Mouse (Mus musculus): ENCODE data around the gene Rab6a.

The Rab6a gene

DNA sequence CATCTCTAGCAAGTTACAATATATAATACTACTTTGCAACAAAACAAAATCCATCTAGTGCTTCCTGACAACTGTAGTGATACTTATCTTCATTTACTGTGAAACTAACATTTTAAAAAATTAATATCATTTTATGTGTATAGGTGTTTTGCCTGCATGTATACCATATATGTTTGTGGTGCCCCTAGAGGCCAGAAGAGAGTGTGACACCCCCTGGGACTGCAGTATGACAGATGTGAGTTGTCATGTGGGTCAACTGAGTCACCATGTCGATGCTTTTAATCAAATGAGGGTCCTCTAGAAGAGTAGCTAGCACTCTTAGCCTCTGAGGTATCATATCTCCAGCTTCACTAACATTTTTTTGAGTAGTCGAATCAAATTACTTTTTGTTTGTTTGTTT lies 15.1 kb downstream of the Rab6a start:
- no peak for DNase-seq (ENCODE audit: extremely low spot score, low read depth, low spot score)

DNA sequence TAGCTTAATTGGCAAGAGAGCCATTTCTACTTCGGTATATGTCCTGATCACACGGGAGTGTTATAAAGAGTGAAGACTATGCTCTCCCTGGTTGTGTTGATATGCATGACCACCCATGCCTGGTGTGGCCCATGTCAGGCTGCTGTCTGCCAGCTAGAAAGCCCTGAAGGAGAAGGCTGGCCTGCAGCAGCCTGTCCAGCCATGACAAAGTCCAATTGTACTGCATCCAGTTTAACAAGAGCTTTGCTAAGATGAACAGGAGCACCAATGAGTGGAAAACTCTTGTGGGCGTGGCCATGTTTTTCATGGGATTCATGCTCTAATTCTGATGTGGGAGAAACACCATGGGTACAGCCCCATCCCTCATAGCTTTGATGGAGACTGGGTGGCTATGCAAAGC lies 17.3 kb downstream of the Rab6a start:
- DNase-seq (ENCODE audit: extremely low spot score, low read depth, low spot score): no peak

DNA sequence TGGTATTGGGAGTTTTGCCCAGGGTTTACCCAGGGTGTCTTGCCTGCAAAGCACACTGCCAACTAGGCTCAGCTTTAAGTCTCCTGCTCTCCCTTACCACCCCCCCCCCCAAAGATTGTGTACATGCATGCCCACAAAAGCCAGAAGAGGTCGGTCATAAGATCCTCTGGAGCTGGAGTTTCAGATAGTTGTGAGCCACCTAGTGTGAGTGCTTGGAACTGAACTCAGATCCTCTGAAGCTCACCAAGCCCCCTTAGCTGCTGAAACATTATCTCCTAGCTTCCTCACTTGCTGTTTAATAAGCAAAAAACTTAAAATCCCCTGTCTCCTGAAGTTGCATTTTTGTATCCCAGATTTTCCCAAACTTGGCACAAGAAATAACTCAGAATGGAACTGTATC lies 30.4 kb downstream of the Rab6a start:
- DNase-seq (ENCODE audit: extremely low spot score, low read depth, low spot score): no peak

DNA sequence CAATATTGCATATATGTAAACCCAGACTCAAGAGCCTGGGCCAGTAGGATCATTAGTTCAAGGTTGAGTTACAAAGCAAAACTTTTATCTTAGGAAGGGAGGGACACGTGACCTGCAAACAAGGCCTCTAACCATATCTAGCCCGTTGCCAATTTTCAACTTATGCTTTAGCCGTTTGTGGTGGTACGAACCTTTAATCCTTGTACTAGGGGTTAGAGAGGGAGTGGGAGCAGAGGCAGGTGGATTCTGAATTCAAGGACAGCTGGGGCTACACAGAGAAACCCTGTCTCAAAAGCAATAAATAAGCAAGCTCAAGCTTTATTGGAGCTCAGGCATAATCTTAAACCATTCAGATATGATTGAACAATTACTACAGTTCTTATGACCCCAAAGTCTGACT lies 35.2 kb downstream of the Rab6a start:
- DNase-seq (ENCODE audit: extremely low spot score, low read depth, low spot score): no peak

DNA sequence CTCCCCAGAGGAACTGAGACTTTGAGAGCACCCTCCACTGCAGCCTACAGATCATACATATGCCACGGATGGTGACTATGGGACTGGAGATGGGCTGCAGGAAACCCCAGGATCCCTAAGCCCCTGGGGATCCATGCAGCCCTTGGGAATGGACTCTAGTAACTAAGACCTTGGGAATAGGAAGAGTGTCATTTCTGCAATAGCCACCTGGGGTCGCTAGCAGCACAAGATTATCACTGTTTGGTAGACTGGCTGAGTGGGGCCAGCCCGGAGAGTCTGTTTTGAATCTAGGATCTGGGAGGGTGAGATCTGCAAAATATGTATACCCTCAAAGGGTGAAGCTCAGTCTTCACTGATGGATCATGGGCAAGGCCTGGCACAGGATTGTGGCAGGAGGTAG lies 37.9 kb downstream of the Rab6a start:
- DNase-seq (ENCODE audit: extremely low spot score, low read depth, low spot score): no peak

DNA sequence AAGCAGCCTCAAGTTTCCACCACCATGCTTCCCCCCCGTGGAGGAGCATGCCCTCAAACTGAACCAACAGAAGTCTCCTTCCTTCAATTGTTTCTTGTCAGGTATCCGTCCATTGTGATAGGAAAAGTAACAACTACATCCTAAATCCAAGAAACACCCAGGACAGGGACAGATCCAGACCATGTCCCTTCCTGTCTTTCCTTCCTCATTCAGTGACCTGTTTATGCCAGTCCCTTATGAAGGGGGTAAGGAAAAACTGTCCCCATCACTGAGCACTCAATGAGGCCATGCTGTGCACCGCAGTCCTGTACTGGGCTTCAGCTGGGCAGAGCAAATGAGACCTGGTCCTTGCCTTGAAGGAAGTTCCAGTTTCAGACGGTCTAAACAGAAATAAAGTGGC lies 41.9 kb downstream of the Rab6a start:
- no peak for DNase-seq (ENCODE audit: extremely low spot score, low read depth, low spot score)

DNA sequence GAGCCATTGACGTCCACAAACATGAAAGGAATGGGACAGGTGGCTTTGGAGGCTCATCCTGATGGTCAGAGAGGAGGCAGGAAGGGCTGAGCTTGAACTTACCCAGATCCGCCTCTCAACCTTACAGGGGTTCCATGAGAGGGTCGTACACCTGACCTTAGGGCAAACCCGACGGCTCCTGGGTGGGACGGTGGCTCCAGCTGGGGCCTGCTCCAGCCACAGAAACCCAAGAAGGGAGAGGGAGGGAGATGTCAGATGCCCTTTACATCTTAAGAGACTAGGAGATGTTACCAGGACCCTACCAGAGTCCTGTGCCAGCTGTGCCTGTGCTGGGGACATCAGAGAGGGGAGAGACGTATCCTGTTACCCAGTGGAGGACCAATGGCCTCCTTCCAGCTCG lies 42.6 kb downstream of the Rab6a start:
- DNase-seq (ENCODE audit: extremely low spot score, low read depth, low spot score): no peak

DNA sequence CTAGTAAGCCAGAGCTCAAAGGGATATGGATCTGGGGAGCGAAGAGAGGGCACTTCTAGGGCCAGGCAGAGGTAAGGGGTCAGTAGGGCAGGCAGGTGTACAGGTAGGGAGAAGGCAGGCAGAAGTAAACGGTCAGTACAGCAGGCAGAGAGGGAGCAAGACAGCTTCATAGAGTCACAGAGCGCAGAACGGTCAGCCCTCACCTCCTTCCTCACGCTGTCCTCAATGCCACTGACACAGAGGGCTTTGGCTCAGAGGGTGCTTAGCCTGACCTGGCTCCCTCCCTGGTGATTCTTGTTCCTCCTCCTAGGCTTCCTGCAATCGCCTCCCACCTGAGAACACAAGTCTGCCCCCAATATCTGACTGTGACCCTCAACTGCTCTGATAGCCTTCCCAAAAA lies 43.2 kb downstream of the Rab6a start:
- DNase-seq (ENCODE audit: extremely low spot score, low read depth, low spot score): no peak

DNA sequence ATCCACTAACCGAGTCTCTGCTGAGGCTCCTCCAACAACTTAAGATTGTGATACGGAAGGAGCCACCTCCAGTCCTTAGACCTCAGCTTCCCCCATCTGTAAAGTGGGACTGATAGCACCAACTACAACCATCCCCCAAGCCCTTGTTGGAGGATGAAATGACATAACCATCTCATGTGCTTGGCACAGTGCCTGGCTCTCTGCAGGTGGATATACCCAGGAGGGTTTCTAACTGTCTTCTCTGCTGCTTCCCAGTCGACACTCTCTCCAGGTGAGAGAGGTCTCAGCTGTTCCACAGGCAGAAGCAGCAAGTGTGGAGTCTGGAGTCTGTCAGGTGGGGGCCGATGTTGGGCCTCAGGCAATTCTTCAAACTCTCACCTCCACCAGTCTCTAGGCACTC lies 43.8 kb downstream of the Rab6a start:
- no peak for DNase-seq (ENCODE audit: extremely low spot score, low read depth, low spot score)

DNA sequence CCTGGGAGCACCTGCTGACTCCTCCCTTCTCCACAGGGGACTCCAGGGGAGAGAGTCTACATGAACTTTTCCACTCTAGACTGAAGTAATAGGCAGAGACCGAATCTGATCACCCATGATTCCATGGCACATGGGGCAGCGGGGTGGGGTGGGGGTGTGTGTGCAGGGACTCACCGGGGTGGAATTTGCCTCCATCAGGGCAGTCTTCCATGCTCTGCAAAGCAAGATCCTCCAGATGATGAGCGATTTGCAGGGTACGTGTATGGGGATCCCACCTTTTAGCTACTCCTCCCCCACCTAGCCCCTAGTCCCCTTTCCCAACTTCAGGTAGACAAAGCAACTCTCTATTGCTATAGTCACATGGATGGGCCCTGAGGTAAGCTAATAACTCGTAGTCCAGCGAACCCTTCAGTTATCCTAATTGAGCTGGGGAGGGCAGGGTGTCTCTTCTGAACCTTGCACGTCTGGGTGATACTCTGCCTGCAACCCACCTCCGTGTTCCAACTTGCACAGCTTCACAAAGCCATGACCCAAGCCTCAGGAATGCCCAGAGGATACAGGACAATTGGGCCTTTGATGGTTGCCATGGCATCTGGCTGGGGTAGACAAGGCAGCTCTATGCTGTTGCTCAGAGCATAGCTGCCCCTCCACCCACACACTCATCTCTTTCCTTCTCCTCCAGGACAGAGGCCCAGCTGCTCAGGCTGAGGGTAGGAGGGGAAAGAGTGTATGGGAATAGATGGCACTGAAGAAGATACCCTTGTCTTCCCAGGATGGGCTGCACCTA lies 46.5 kb downstream of the Rab6a start:
- no peak for DNase-seq (ENCODE audit: extremely low spot score, low read depth, low spot score)

DNA sequence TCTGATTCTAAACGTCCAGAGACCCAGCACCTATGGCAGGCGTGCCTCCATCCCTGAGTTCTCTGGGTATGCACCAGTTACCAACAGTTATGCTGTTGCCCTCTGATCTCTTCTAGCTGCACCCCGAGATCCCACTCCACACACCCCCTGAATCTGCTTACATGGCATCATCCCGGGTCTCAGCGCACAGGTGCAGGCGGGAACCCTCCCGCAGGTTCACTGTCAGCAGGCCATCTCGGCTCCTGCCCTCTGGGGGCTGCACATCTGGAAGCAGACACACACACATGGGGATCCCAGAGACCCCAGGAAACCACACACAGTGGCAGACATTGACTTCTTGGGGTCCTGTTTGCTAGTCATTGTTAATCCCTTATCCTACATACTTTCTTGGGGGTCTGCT lies 47.2 kb downstream of the Rab6a start:
- DNase-seq (ENCODE audit: extremely low spot score, low read depth, low spot score): no peak

DNA sequence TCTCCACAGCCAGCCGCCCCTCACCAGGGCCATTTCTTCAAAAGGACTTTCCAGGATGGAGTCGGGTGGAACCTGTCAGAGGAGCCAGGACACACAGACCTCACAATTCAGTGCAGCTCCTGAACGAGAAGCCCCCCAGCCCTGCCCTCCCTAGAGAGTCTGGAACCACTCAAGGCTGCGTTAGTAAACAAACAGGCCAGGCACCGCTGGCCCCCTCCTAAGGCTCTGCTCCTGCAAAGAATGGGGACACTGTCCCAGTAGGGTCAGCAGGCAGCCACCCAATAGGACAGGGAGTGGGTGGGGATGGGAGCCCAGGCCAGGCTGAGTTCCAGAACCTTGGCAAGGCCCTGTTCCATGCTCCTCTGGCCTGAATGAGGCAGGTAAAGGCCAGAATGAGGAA lies 49.5 kb downstream of the Rab6a start:
- DNase-seq (ENCODE audit: extremely low spot score, low read depth, low spot score): no peak

DNA sequence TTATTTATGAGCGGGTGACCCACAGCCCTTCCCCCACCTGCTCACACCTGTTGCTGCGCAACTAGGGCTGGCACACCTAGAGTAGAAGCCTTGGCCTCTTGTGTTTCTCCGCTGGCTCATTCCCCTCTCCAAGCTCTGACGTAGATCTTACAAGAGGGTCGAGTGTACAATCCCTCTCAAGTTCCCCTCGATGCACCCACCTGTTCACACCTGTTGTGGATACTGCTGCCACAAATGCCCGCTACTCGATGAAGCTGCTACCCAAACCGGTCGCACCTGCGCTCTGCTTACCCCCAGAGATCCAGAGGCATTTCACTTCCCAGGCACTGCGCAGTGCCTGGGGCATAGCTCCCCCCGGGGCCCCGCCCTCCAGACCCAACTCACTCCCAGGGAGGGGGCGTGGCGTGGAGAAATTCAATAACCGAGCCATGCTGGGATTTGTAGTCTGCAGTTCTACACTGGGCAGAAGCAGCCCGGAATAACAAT lies 50.9 kb downstream of the Rab6a start:
- DNase-seq (ENCODE audit: extremely low spot score, low read depth, low spot score): no peak

DNA sequence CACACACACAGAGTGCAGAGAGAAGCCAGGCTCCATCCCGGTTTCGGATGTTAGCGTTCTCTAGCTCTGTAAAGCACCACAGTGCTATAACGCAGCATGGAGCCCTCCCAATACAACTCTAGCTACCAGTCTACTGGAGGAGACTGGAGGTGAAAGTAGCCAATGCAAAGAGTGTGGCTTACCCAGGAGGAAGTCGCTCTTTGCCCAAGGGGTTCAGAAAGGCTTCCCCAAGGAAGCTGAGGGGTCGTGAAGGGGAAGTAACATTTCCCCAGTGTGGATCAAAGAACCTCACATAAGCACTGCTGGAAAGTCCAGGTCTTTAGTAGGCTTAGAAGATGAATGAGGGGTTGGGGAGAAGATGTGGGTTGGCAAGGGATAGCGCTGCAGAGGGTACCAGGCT lies 54.1 kb downstream of the Rab6a start:
- no peak for DNase-seq (ENCODE audit: extremely low spot score, low read depth, low spot score)

DNA sequence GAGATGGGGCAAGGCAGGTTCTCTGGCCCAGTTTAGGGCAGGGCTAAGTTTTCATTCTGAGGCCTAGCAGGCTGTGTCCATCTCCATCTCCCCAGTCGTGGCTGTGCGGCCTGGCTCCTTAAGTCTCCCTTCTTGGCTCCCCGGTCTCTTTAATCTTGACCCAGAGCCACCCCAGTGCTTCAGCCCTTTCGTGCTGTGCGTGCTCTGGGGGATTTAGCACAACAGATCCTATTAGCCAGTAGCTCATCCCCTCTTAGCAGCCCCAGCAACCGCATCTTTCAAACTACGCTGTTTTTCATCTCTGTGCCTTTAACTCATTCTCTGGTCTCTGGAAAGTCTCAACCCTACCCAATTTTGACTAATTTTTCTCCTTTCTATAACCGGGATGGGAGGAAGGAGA lies 55.0 kb downstream of the Rab6a start, which contains the start of gene Plekhb1:
TSS of gene Plekhb1 (minus strand) at position 184 of the 400 bp plus-strand sequence.
- DNase-seq (ENCODE audit: extremely low spot score, low read depth, low spot score): no peak

DNA sequence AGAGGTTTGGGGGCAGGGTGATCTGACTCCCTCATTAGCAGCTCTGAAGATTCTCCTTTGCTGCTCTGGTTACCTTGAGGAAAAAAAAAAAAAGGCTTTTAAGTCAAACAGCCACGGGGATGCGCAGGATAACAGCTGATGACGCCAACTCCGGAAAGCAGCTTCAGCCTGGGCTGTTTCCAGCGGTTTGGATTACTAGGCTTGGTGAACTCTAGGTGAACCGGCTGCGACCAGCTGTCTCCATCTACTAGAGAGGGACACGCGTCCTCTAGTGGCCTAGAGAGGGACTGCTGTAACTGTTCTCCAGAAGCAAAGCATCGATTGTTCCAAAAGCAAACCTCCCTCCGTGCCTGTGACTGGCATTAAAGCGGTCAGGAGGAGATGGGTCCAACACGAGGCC lies 56.0 kb downstream of the Rab6a start:
- DNase-seq (ENCODE audit: extremely low spot score, low read depth, low spot score): peak; percentile 92

DNA sequence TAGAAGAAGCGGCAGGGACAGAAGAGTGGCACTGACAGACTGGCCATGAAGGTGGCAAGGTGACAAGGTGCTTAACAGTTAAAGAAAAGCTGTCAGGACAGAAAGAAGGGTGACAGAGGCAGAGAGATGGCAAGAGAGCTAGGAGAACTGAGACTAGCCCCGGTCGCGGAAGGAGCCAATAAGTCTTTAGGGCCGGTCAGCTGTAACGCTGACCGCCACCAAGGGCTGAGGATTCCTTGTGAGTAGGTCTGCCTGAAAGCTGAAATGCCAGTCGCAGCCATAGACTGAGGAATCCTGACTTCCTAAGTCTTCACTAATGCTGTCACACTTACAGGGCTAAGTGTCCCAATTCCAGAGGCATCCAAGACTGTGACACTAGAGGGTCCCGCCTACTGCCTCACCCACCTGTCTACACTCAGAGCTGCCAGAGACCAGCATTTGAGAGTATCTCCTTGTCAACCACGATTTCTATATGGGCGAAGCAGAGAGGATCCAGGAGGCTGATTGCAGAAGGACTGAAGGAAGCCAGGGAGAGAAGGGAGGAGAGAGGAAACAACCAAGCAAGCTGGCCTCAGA lies 56.6 kb downstream of the Rab6a start:
- DNase-seq (ENCODE audit: extremely low spot score, low read depth, low spot score): no peak

DNA sequence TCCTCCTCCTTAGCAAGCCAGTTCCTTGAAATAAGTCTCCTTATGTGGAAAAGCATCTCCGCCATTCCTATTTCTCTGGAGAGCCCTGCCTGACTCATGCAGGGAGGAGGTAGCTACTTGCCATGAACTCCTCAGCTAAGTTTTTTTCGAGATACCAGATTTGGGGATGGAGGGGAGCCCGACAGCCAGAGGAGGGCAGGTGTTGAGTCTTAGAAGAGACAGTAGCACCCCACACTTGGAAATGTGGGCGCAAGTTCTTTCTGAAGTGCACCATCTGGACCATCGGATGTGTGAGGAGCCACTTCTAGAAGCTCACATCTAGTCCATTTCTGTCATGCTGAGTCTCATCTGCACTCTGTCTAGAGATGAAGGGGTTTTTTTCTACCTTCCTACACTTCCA lies 63.4 kb downstream of the Rab6a start:
- no peak for DNase-seq (ENCODE audit: extremely low spot score, low read depth, low spot score)

DNA sequence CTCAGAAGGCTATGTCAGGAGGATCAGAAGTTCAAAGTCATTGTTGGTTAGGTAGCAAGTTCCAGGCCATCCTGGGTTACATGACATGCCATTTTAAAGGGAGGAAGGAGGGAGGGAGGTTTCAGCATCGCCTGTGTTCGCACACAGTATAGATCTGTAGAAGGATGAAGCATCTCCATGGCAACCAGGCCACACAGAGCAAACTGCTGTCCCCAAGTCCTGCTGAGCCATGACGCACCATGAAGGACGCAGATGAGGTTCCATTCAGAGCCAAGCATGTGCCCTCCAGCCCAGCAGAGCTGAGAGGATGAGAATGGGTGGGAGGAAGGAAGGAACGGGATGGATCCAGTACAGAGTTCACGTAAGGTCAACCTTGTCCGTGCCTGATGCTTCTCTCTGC lies 66.2 kb downstream of the Rab6a start:
- no peak for DNase-seq (ENCODE audit: extremely low spot score, low read depth, low spot score)

DNA sequence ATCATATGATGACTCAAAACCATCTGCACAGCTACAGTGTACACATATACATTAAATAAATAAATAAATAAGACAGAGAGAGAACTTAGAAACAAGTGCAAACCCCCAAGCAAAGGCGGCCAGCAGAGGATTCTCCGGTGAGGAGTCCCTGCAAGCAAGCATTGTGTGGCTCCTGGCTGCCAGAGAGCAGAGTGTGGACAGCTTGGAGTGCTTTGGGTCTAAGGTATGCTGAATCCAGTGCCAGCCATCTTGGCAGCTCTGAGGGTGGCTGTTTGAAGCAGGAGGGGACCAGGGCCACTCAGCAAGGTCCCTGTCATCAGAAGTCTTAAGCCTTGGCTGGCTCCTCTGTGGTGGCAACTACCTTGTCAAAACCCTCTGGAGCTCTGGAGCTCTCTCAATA lies 67.7 kb downstream of the Rab6a start:
- no peak for DNase-seq (ENCODE audit: extremely low spot score, low read depth, low spot score)

DNA sequence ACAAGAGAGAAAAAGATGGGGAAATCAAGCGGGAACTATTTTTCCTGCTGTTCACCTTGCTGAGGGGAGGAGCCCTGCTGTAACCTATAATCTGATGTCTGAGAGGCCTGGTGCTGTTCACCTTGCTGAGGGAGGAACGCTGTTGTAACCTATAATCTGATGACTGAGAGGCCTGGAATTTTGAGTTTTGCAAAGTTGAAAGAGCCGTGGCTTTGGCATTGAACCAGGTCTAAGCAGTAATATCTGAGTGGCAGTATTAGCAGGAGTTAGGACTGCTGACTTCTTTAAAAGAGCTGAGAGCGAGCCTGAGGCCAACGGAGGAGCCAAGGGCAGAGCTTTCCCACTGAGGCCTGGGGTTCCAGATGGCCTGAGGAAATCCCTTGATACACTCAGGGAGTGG lies 70.8 kb downstream of the Rab6a start:
- DNase-seq (ENCODE audit: extremely low spot score, low read depth, low spot score): no peak

DNA sequence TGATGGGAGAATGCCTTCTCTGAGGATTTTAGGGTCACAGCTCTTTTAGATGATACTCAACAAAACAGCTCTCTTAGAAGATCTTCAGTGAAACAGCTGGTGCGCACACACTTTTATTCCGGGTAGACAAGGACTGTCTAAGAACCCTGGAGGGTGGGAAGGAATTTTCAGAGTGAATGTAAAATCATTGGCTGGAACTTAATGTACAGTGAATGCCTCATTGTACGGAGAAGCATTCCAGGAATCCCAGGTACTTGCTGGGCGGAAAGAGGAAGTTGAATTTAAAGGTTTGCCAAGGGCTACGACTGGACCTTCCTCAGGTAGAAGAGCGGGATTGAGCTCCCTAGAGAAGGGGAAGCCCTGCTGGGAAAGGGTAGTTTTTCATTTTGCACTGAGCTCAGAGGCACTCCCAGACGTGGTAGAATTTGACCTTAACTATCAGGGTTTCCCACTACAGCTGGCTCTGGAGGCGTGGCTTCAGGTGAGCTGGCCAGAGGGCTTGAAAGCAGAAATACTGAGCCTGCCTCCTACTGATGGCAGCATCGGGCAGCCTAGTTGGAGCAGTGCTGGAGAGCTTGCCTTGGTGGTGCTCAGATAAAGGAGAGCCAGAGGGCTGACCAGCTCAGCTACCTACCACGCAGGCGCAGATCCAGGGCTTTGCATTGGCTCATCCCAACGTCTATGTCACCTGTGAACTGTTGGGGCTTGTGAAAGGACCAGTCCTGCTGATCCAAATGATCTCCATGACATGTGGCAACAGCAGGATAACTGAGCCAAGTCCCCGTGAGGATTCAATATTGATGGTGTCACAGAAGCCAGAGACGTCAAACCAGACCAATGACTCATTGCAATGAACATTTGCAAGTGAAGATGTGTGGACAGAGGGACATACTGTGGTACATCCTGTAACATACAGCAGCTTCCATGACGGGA lies 72.0 kb downstream of the Rab6a start:
- DNase-seq (ENCODE audit: extremely low spot score, low read depth, low spot score): no peak
